Mouse (Mus musculus): ENCODE results near the gene Zfp273.
A peak's percentile ranks its signal among the peaks of the same experiment; 100 is the strongest.
"Not testable (repeated sequence)": the region's sequence is repeated elsewhere in the genome, so short reads cannot be mapped to it uniquely, and the experiment has no call there.

Gene Zfp273

DNA sequence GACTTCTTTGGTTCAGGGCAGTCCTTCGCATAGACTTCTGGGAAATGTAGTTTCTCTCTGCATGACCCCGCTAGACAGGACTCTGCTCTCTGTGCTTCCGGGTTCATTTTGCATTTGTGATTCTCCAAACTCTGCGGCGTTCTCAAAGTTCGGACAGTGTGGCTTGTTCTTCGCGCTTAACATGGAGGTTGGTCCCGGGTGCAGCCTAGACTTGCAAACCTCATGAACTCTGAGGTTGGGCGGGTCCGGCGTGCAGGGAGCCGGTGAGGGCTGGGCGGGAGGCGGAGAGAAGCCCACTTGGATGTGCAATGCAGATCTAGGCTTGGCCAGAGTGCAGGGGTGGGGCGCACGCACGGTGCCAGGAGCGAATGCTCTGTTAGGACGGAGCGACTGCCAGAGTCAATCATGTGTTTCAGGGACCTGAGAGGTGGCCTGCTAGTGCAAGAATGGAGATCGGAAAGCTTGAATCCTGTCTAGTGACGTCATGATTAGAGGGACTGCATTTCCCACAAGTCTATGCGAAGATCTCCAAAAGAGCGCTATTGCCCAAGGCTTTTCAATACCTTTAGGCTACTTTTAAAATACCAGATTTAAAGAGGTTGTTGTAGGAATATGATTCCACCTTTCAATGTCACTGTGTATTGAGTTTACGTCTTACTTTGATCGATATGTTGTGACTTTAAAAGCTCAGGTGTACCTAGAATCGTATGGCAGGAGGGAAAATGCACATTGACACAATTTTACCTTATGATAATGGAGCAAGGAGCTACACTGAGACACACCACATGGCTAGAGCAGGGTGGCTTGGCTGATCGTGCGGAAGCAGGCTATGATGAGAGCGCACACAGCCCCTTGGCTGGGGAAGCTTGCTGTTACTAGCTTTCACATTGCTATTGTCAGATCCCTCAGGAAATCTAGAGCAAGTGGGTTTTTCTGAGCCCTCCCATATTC, at the start of gene Zfp273:
TSS of gene Zfp273 (plus strand) at position 31 of the 951 bp plus-strand sequence.
- Histone ChIP-seq H3K4me1 (replicated peaks; ENCODE audit: low read depth, low read length) (peaks cover 9% of the 10 kb centered on the region), H3K36me3 (ENCODE audit: insufficient read depth, low read length) (no peaks in the 10 kb centered on the region), H3K9me3 (ENCODE audit: low read length) (no peaks in the 10 kb centered on the region; the same call in 1 of the 2 replicates), H3K27me3 (ENCODE audit: insufficient read depth, low read length) (no peaks in the 10 kb centered on the region), H3K4me3 (replicated peaks; ENCODE audit: low read length) (peak within 1 kb of the TSS; percentile 84)
- no peak for TF ChIP-seq NANOG (IDR thresholded peaks at IDR 0.05; ENCODE audit: borderline replicate concordance, low read length)

DNA sequence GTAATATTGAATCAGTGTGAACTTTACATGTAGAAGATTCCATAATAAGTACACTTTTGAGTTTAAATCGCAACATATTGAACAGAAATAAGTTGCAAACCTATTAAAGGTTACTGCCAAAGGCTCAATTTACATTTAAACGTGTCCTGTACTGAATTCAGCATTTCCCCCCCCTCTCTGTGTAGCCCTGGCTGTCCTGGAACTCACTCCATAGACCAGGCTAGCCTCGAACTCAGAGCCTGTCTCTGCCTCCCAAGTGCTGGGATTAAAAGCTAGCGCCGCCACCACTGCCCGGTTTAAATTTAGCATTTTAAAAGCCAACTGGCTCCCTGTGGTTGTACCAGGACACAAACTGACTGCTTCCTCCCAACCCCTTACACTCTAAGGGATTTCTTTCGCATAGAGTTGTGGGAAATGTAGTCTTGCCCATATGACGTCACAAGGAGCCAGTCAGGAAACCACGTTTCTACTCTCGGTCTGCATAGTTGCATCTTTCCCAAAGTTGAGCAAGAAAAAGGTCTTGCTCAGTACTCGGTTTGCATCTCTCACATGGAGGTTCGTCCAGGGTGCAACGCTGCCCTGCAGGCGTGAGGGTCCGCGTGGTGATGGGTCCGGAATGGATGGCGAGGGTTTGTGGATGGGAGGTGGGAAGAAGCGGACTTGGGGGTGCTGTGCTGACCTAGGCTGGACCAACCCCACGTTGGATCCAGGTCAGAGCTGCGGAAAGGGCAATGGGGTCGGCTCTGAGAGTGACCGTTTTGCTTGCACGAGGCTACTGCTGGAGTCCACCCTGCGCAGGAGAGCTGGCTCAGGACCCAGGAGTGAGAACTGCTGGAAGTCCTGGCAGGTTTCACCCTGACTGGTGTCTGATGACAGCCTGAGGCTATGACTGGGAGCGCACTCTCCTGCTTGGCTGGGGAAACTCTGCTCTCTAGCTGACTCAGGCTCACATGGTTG, 34.0 kb upstream of the Zfp273 start, which contains the start of gene Zfp493:
TSS of gene Zfp493 (plus strand) at position 429 of the 957 bp plus-strand sequence.
- Histone ChIP-seq H3K4me3 (replicated peaks; ENCODE audit: low read length) (peak within 1 kb of the TSS; percentile 93), H3K4me1 (replicated peaks; ENCODE audit: low read depth, low read length) (peaks cover 16% of the 10 kb centered on the region), H3K27me3 (ENCODE audit: insufficient read depth, low read length) (no peaks in the 10 kb centered on the region), H3K36me3 (ENCODE audit: insufficient read depth, low read length) (peaks cover 4% of the 10 kb centered on the region; the same call in 1 of the 2 replicates), H3K9me3 (ENCODE audit: low read length) (no peaks in the 10 kb centered on the region)
- TF ChIP-seq CTCF (conservative IDR thresholded peaks at IDR 0.05; ENCODE audit: low read length) = no peak
- TF ChIP-seq NANOG (IDR thresholded peaks at IDR 0.05; ENCODE audit: borderline replicate concordance, low read length) = no peak
- no peak for TF ChIP-seq POU5F1 (IDR thresholded peaks at IDR 0.05; ENCODE audit: borderline replicate concordance, low read length)

DNA sequence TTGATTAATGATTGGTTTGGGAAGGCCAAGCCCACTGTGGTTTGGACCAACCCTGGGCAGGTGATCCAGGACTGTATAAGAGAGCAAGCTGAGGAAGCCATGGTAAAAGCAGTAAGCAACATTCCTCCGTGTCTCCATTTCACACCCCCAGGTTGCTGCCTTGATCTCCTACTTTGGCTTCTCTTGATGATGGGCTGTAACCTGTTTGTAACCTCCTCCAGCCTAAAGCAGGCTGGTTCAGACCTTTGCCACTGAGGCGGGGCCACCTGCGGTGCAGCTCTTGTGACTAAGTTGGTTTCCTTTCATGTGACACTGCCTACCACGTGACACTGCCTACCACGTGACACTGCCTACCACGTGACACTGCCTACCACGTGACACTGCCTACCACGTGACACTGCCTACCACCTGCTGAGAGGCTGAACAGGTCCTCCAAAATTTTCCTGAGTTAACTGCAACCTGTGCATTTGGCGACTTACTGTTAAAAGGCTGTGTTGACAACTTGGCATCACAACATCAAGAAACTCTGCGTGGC, 21.6 kb upstream of the Zfp273 start:
- Histone ChIP-seq H3K4me1 (replicated peaks; ENCODE audit: low read depth, low read length) (peaks cover 19% of the 10 kb centered on the region), H3K36me3 (ENCODE audit: insufficient read depth, low read length) (peaks cover 10% of the 10 kb centered on the region), H3K9me3 (ENCODE audit: low read length) (no peaks in the 10 kb centered on the region), H3K27me3 (ENCODE audit: insufficient read depth, low read length) (no peaks in the 10 kb centered on the region), H3K4me3 (replicated peaks; ENCODE audit: low read length) (no peak overlapping the region)
- TF ChIP-seq POU5F1 (IDR thresholded peaks at IDR 0.05; ENCODE audit: borderline replicate concordance, low read length) (no peak), CTCF (conservative IDR thresholded peaks at IDR 0.05; ENCODE audit: low read length) (no peak), NANOG (IDR thresholded peaks at IDR 0.05; ENCODE audit: borderline replicate concordance, low read length) (no peak)

DNA sequence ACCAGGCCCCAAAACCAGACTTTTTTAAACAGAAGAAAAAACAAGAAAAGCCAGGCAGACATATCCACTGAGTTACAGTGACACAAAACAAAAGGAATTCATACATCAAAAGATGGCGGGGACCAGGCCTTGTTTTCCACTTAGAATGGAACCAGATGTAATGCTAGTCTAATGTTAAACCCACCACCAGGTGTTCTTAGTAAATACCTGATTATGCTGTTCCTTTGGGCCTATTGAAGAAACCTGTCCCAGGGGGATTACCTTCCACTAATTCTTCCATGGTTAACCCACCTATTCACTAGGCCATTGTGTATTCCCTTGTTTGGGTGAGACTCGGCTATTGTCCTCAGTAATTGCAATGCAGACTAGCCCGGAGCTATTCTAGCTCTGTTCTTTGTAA, 14.9 kb upstream of the Zfp273 start:
- no peaks in the 10 kb centered on the region for H3K4me1 ChIP-seq (replicated peaks; ENCODE audit: low read depth, low read length)
- no peaks in the 10 kb centered on the region for H3K27me3 ChIP-seq (ENCODE audit: insufficient read depth, low read length)
- H3K9me3 ChIP-seq (ENCODE audit: low read length) = peaks cover 13% of the 10 kb centered on the region
- H3K4me3 ChIP-seq (replicated peaks; ENCODE audit: low read length) = no peak overlapping the region
- H3K36me3 ChIP-seq (ENCODE audit: insufficient read depth, low read length) = no peaks in the 10 kb centered on the region
- TF ChIP-seq CTCF (conservative IDR thresholded peaks at IDR 0.05; ENCODE audit: low read length) (no peak), NANOG (IDR thresholded peaks at IDR 0.05; ENCODE audit: borderline replicate concordance, low read length) (no peak), POU5F1 (IDR thresholded peaks at IDR 0.05; ENCODE audit: borderline replicate concordance, low read length) (no peak)

DNA sequence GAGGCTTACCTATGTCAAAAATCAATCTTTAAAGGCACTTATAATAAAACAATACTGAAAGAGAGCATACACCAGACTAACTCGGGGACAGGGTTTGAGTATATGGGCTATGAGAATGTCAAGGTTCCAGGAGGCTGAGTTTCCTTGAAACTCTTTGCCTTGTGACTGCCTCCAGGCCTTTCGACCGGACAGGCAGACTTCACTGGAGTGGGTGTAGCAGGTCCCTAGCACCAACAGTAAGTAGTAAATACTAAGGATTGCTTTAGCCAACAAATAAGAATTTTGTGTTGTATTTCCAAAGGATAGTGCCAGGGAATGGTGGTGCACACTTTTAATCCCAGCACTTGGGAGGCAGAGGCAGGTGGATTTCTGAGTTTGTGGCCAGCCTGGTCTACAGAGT, 14.4 kb upstream of the Zfp273 start:
- not testable (repeated sequence) for H3K27me3 ChIP-seq (ENCODE audit: insufficient read depth, low read length); H3K4me3 ChIP-seq (replicated peaks; ENCODE audit: low read length); H3K36me3 ChIP-seq (ENCODE audit: insufficient read depth, low read length); H3K4me1 ChIP-seq (replicated peaks; ENCODE audit: low read depth, low read length)
- H3K9me3 ChIP-seq (ENCODE audit: low read length) = peaks cover 13% of the 10 kb centered on the region

DNA sequence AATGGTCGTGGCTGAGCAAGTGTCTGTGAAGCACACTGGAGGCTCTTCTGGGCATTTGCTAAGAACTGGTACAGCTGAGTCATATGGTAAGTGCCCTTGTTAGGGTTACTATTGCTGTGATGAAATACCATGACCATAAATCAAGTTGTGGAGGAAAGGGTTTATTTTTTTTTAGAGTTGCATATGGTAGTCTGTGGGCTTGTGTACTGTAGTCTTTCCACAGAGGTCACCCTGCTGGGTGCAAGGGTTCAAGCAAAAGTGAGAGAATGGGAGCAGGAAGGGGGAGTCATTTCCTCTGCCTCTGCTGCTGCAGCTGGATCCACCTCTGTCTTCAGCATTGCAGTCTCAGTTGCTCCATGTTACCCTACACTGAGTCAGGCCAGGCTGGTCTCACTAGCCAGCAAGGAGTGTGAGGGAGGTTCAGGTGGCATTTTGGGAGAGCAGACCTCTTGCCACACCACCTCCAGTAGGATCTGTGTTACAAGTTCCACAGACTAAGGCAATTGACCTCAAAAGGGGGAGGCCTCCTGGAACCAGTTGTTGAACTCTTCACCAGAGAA, 1.8 kb upstream of the Zfp273 start:
- H3K9me3 ChIP-seq (ENCODE audit: low read length) = no peaks in the 10 kb centered on the region
- no peaks in the 10 kb centered on the region for H3K36me3 ChIP-seq (ENCODE audit: insufficient read depth, low read length)
- no peaks in the 10 kb centered on the region for H3K27me3 ChIP-seq (ENCODE audit: insufficient read depth, low read length)
- H3K4me1 ChIP-seq (replicated peaks; ENCODE audit: low read depth, low read length) = peaks cover 12% of the 10 kb centered on the region
- H3K4me3 ChIP-seq (replicated peaks; ENCODE audit: low read length) = no peak overlapping the region
- TF ChIP-seq CTCF (conservative IDR thresholded peaks at IDR 0.05; ENCODE audit: low read length) (no peak), POU5F1 (IDR thresholded peaks at IDR 0.05; ENCODE audit: borderline replicate concordance, low read length) (no peak)

DNA sequence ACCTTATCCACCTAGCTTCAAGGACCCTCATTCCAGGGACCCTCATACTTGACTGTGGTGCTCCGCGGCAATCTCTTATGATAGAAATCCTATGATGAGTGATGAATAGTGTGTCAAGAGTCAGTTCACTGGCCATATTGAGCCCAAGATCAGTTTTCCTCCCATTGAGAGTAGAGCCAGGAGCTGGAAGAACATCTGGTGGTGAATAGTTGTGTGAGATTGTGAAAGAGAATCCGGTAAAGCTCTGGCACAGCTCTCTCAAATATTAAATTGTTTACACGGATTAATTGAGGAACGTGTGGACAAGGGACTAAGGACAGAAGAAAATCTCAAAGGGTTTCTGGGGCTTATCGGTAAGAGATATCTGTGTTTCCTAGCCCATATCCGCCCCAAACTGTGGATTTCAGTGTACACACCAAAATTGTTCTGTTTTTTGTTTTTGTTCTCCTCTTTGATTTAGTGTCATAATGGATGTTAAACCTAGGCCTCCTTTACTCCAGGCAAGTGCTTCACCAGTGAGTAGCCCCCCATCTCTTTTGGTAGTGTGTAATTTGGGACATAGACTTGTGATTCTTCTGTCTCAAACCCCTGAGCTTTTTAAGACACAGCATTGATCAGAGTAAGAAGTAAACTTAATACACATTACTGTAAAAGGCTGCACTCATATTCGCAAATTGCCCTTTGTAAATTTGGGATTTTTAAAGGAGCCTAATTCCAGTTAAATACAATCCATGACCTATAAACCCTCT, 405 bp upstream of the Zfp273 start:
- H3K4me3 ChIP-seq (replicated peaks; ENCODE audit: low read length) = peak overlapping the region; percentile 84

More for the DNA sequence above, 405 bp upstream of the Zfp273 start:
- H3K36me3 ChIP-seq (ENCODE audit: insufficient read depth, low read length) = no peaks in the 10 kb centered on the region
- TF ChIP-seq CTCF (conservative IDR thresholded peaks at IDR 0.05; ENCODE audit: low read length) (no peak), NANOG (IDR thresholded peaks at IDR 0.05; ENCODE audit: borderline replicate concordance, low read length) (no peak), POU5F1 (IDR thresholded peaks at IDR 0.05; ENCODE audit: borderline replicate concordance, low read length) (no peak)
- H3K4me1 ChIP-seq (replicated peaks; ENCODE audit: low read depth, low read length) = peaks cover 12% of the 10 kb centered on the region
- no peaks in the 10 kb centered on the region for H3K27me3 ChIP-seq (ENCODE audit: insufficient read depth, low read length)
- H3K9me3 ChIP-seq (ENCODE audit: low read length) = no peaks in the 10 kb centered on the region; the same call in 1 of the 2 replicates
